Mouse (Mus musculus): ENCODE measurements around the gene Lce1a2. TPM values are rescaled to one million over a fixed set of nuclear protein-coding genes. Genes with fewer than 3 reads are reported as not detected.
"Not testable (repeated sequence)": the region's sequence is repeated elsewhere in the genome, so short reads cannot be mapped to it uniquely, and the experiment has no call there.

Gene Lce1a2
- not detected for total RNA-seq (2021)

DNA sequence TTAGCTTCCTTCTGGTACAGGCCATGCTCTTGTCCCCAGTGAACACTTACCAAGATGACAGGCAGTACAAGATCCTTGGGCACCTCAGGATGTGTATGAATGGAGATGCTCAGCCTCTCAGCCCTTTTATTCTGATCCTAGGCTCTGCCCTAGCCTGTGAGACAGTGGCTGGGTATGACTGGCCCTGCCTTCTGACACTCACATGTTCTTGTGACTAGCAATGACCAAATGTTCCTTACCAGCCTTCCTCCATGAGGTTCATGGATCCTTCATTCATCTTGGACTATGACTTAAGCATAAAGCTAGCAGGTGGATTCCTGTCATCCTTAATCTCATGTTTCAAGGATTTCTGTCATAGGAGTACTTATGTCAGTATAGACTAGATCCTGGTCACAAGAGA lies at the start of gene Lce1a2:
Gene Lce1a2 (minus strand): TSS at position 101 of the 400 bp plus-strand sequence.
- intact Hi-C loops (cut with DNase I), result no loop called here
- DNase-seq, result no peak

DNA sequence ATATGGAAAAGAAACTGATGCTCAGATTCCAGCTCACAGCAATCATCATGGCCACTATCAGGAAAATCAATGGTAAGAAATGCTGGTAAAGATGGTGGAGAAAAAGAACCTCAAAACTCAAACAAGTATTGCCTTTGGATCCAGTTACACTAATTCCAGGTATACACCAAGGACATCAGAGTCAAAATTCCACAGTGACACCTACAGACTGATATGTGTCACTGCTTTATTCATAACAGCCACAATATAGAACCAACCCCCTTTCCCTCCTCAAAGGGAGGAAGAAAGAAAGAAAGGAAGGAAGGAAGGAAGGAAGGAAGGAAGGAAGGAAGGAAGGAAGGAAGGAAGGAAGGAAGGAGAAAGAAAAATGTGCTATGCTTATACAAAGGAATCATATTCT lies 45.0 kb upstream of the Lce1a2 start:
- intact Hi-C loops (cut with DNase I), result no loop called here
- DNase-seq, result no peak

DNA sequence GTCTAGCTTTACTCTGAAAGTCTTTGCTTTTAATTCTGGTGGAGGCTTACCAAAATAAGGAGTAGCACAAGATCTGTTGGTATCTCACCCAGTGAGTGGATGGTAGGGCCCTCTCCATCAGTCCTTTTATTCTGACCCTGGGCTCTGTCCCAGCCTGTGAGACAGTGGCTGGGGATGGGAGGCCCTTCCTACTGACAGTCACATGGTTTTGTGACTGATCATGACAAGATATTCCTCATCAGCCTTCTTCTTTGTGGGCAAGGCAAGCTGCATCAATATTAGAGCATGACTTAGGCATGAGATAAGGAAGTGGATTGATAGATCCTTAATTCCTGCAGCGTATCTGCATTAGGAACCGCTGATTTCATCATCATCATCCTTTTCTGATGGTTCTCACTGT lies 38.9 kb upstream of the Lce1a2 start, which contains the start of gene Lce1e:
Gene Lce1e (minus strand): TSS at position 101 of the 400 bp plus-strand sequence.
- DNase-seq, result no peak
- intact Hi-C loops (cut with DNase I), result no loop called here

- intact Hi-C loops (cut with DNase I), result no loop called here
These were observed 24.5 kb upstream of the Lce1a2 start for GRCm38 (mm10) chr3:92694613-92695012.

GRCm38 (mm10) chr3:92691688-92692087 lies 21.6 kb upstream of the Lce1a2 start:
- intact Hi-C loops (cut with DNase I), result no loop called here
- DNase-seq, result no peak

More at GRCm38 (mm10) chr3:92694613-92695012, 24.5 kb upstream of the Lce1a2 start:
- no peak for DNase-seq

- peak; percentile 7 to 13 for DNase-seq
- intact Hi-C loops (cut with DNase I), result not testable (repeated sequence)
These were observed 19.0 kb upstream of the Lce1a2 start for GRCm38 (mm10) chr3:92689154-92689553.

- no peak for DNase-seq
- intact Hi-C loops (cut with DNase I), result no loop called here
These were observed 17.0 kb upstream of the Lce1a2 start, which contains the start of gene Lce1d for GRCm38 (mm10) chr3:92687110-92687509. TSS of gene Lce1d (minus strand) at chr3:92687210.

DNA sequence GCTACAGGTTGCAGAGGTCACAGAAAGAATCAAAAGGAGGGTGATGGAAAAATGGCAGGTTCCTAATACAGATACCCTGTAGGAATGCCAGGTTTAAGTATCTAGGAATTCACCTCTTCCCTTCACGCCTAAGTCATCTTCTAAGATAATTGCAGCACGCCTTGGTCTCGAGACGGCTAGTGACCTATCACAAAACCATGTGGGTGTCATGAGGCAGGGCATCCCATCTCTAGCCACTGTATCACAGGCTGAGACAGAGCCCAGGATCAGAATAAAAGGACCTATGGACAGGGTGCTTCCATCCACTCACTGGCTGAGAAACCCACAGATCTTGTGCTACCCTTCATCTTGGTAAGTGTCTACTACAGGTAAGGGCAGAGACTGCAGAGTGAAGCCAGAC lies 8.8 kb upstream of the Lce1a2 start, which contains the start of gene Lce1c:
Gene Lce1c (plus strand): TSS at position 301 of the 400 bp plus-strand sequence.
- intact Hi-C loops (cut with DNase I), result no loop called here
- DNase-seq, result no peak

GRCm38 (mm10) chr3:92656826-92657225 lies 13.3 kb downstream of the Lce1a2 start, which contains the start of gene Lce1b:
TSS of gene Lce1b (minus strand) at chr3:92656926.
- no peak for DNase-seq
- intact Hi-C loops (cut with DNase I), result no loop called here

DNA sequence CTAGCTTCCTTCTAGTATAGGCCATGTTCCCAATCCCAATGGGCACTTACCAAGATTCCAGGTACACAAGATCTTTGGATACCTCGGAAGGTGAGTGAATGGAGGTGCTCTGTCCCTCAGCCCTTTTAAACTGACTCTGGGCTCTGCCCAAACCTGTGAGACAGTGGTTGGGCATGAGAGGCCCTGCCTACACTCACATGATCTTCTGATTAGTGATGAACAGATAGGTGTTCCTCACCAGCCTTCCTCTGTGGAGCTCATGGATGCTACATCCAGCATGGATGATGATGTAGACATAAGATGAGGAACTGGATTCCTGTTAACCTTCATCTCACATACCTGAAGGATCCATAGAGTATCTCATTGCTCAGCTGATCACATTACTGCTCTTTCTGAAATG lies 21.9 kb downstream of the Lce1a2 start, which contains the start of gene Lce1a1:
Gene Lce1a1 (minus strand): TSS at position 101 of the 400 bp plus-strand sequence.
- no peak for DNase-seq
- intact Hi-C loops (cut with DNase I), result no loop called here

DNA sequence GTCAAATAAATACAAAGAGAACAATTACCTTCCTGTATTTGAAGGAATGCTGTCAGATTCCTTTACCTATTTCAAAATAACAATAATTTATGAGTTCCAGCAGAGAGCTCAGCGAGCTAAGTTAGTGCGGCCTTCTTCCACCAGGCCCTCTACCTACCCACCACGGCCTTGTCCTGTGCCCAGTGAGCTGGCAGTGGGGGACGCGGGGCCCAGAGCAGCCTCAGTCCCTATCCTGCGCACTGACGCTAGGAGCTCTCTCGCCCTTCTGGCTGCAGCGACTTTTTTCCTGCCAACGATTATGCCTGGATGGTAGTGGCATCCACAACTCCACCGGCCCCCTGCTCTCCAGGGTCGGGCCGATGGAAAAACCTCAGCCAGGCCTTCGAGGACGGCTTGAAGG lies 30.3 kb downstream of the Lce1a2 start:
- intact Hi-C loops (cut with DNase I), result no loop called here
- DNase-seq, result no peak

DNA sequence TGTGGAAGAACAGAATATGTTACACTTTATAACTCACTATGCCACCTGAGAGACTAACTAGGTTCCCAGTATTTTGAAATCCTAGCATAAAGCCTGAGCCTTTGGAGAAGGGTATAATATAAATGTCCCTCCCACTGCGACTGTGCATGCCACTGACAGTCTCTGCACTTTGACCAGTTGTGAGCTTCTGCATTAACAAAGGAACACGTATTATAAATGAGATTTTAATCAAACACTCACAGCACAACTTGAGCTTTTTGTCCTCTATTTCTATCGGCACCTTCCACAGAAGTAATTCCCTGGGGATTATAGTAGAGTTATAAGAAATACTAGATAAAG lies 31.5 kb downstream of the Lce1a2 start:
- intact Hi-C loops (cut with DNase I), result no loop called here

GRCm38 (mm10) chr3:92637745-92638652 lies 32.1 kb downstream of the Lce1a2 start:
- intact Hi-C loops (cut with DNase I), result no loop called here
- no peak for DNase-seq

More for the DNA sequence above, 31.5 kb downstream of the Lce1a2 start:
- no peak for DNase-seq

DNA sequence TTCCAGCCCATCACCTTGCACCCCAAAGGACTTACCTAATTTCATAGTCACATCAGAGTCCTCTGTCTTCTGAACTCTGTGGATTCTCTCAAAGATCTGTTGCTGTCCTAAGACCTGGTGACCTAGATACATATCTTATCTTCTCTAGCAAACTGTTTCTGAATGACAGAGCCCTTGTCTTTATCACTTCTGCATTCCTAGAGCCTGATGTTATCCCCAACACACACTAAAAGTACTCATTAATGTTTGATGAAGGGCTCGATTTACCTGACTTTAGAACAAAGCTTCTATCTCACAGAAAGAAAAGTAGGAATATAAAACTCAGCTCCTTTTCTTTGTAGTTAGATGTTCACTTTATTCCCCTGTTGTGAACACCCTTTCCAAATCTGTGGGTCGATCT lies 48.6 kb downstream of the Lce1a2 start, which contains the start of gene Lce6a:
Gene Lce6a (minus strand): TSS at position 101 of the 400 bp plus-strand sequence.
- no peak for DNase-seq
- intact Hi-C loops (cut with DNase I), result no loop called here

Other genes starting within 250 kb of the Lce1a2 start
- 1 to 10 TPM; 3.9 to 5.2 TPM for gene Gm9774, start 240.9 kb downstream of the Lce1a2 start, total RNA-seq (2021)
- gene Sprr2k, start 237.7 kb downstream of the Lce1a2 start, total RNA-seq (2021), result not detected
- gene Sprr1b, start 231.5 kb downstream of the Lce1a2 start, total RNA-seq (2021), result not detected
- not detected for gene Sprr3, start 211.6 kb downstream of the Lce1a2 start, total RNA-seq (2021)
- gene Sprr1a, start 184.4 kb downstream of the Lce1a2 start, total RNA-seq (2021), result not detected
- not detected for gene Sprr4, start 169.8 kb downstream of the Lce1a2 start, total RNA-seq (2021)
- gene 2310046K23Rik, start 135.8 kb downstream of the Lce1a2 start, total RNA-seq (2021), result not detected
- not detected for gene Ivl, start 96.6 kb downstream of the Lce1a2 start, total RNA-seq (2021)
- gene Smcp, start 81.3 kb downstream of the Lce1a2 start, total RNA-seq (2021), result not detected
- not detected for gene 2210017I01Rik, start 62.8 kb downstream of the Lce1a2 start, total RNA-seq (2021)
- not detected for gene Lce6a, start 48.7 kb downstream of the Lce1a2 start, total RNA-seq (2021)
- gene Lce1a1, start 22.0 kb downstream of the Lce1a2 start, total RNA-seq (2021), result not detected
- not detected for gene Lce1b, start 13.4 kb downstream of the Lce1a2 start, total RNA-seq (2021)
- not detected for gene Lce1c, start 8.9 kb upstream of the Lce1a2 start, total RNA-seq (2021)
- not detected for gene Lce1d, start 16.9 kb upstream of the Lce1a2 start, total RNA-seq (2021)
- gene Lce1e, start 38.8 kb upstream of the Lce1a2 start, total RNA-seq (2021), result not detected
- not detected for gene Lce1f, start 50.0 kb upstream of the Lce1a2 start, total RNA-seq (2021)
- gene Gm38119, start 68.8 kb upstream of the Lce1a2 start, total RNA-seq (2021), result not detected
- not detected for gene Lce1g, start 82.0 kb upstream of the Lce1a2 start, total RNA-seq (2021)
- not detected for gene Lce1h, start 94.8 kb upstream of the Lce1a2 start, total RNA-seq (2021)
- not detected for gene Lce1i, start 108.6 kb upstream of the Lce1a2 start, total RNA-seq (2021)
- gene Lce1j, start 120.2 kb upstream of the Lce1a2 start, total RNA-seq (2021), result not detected
- not detected for gene Lce1k, start 137.6 kb upstream of the Lce1a2 start, total RNA-seq (2021)
- gene Kprp, start 156.9 kb upstream of the Lce1a2 start, total RNA-seq (2021), result not detected
- gene Lce1l, start 181.0 kb upstream of the Lce1a2 start, total RNA-seq (2021), result not detected
- not detected for gene 2310050C09Rik, start 199.9 kb upstream of the Lce1a2 start, total RNA-seq (2021)

All from heart, postnatal 10 days (tissue).